Mouse (Mus musculus) midbrain, embryonic 11.5 days (tissue): ENCODE results near the gene Sh2d4b. TPM values are rescaled to one million over a fixed set of nuclear protein-coding genes. Genes with fewer than 3 reads are reported as not detected.

ENCODE experiments used
- ATAC-seq: fragments of 200-750 bp; cut with Nextera tagmentation; 2 replicates; pipeline ENCODE4 v1.8.0; 2017; ENCODE audit warnings: moderate TSS enrichment, moderate library complexity; ENCODE audit not compliant: low FRiP score
- DNase-seq: peaks from one replicate; pipeline ENCODE4 v3.0.0; 2015; ENCODE audit warnings: low spot score; ENCODE audit errors: missing footprints
- H3K27ac ChIP-seq: fragments of 300-500 bp; sonication (generic); 2 replicates; pipeline ENCODE4 v1.5.1; 2014; ENCODE audit warnings: low read depth, low read length
- H3K27me3 ChIP-seq: fragments of 300-500 bp; sonication (generic); 2 replicates; pipeline ENCODE4 v1.6.1; 2014; ENCODE audit warnings: mild to moderate bottlenecking, low read length, moderate library complexity, mixed read lengths; ENCODE audit not compliant: control insufficient read depth, insufficient read depth
- H3K36me3 ChIP-seq: fragments of 300-500 bp; sonication (generic); 2 replicates; pipeline ENCODE4 v1.6.1; 2014; ENCODE audit warnings: mild to moderate bottlenecking, low read length, moderate library complexity, mixed read lengths; ENCODE audit not compliant: control insufficient read depth, insufficient read depth
- H3K4me1 ChIP-seq: fragments of 300-500 bp; sonication (generic); 2 replicates; pipeline ENCODE4 v1.6.1; 2014; ENCODE audit warnings: low read length; ENCODE audit not compliant: control insufficient read depth, insufficient read depth
- H3K4me2 ChIP-seq: fragments of 300-500 bp; sonication (generic); 2 replicates; pipeline ENCODE4 v1.6.1; 2014; ENCODE audit warnings: mild to moderate bottlenecking, moderate library complexity
- H3K4me3 ChIP-seq: fragments of 300-500 bp; sonication (generic); 2 replicates; pipeline ENCODE4 v1.5.1; 2014; ENCODE audit warnings: low read depth, low read length
- H3K9ac ChIP-seq: fragments of 300-500 bp; sonication (generic); 2 replicates; pipeline ENCODE4 v1.6.1; 2014; ENCODE audit warnings: low read length
- H3K9me3 ChIP-seq: fragments of 300-500 bp; sonication (generic); 2 replicates; pipeline ENCODE4 v1.6.1; 2016; ENCODE audit warnings: low read length; ENCODE audit not compliant: control insufficient read depth
- WGBS: fragments of 180-500 bp; shearing (Covaris S2); extraction: QIAGEN DNeasy Blood & Tissue Kit; methylation state at CpG from one replicate; pipeline ENCODE4 v1.1.7; 2014; 5-methylcytosine and 5-hydroxymethylcytosine counted together
- polyA plus RNA-seq: library from polyadenylated mRNA; unstranded; fragments of >200 nt; fragmentation: Nextera tagmentation; extraction: Ambion mirVana; gene quantifications from 2 replicates; pipeline ENCODE4 v1.2.1, GENCODE M21; 2014

Gene Sh2d4b
- polyA plus RNA-seq, 1 experiment from 2014 or later: 0.78 TPM

GRCm38 (mm10) chr14:40929943-40930342 is 36.9 kb upstream of the Sh2d4b start:
- no peak for ATAC-seq
- no peaks in the 10 kb centered on the region for H3K36me3 ChIP-seq

GRCm38 (mm10) chr14:40928897-40929296 is 35.8 kb upstream of the Sh2d4b start:
- Histone ChIP-seq H3K4me2 (no peak overlapping the region), H3K27ac (no peak overlapping the region), H3K36me3 (no peaks in the 10 kb centered on the region), H3K27me3 (no peaks in the 10 kb centered on the region), H3K9ac (no peak overlapping the region), H3K9me3 (no peaks in the 10 kb centered on the region), H3K4me1 (peaks cover 5% of the 10 kb centered on the region; the same call in 1 of the 2 replicates), H3K4me3 (no peak overlapping the region)
- 86% methylated on average over 5 of the region's 5 CpGs for WGBS
- DNase-seq (no peak), ATAC-seq (no peak)

More at GRCm38 (mm10) chr14:40929943-40930342, 36.9 kb upstream of the Sh2d4b start:
- Histone ChIP-seq H3K27ac (no peak overlapping the region), H3K4me3 (no peak overlapping the region), H3K4me1 (peaks cover 5% of the 10 kb centered on the region; the same call in 1 of the 2 replicates), H3K9me3 (no peaks in the 10 kb centered on the region), H3K9ac (no peak overlapping the region), H3K27me3 (no peaks in the 10 kb centered on the region), H3K4me2 (no peak overlapping the region)
- DNase-seq: no peak
- 92% methylated on average over 2 of the region's 2 CpGs for WGBS

- Histone ChIP-seq H3K4me3 (no peak overlapping the region), H3K4me1 (peaks cover 2% of the 10 kb centered on the region; the same call in 1 of the 2 replicates), H3K9ac (no peak overlapping the region), H3K27ac (no peak overlapping the region), H3K9me3 (no peaks in the 10 kb centered on the region), H3K36me3 (no peaks in the 10 kb centered on the region; the same call in 1 of the 2 replicates), H3K27me3 (no peaks in the 10 kb centered on the region), H3K4me2 (no peak overlapping the region)
- 85% methylated on average over 2 of the region's 2 CpGs for WGBS
- ATAC-seq (no peak), DNase-seq (no peak)
Observed at GRCm38 (mm10) chr14:40927041-40927440, 34.0 kb upstream of the Sh2d4b start.

- no peak overlapping the region for H3K27ac ChIP-seq
- WGBS: 80% methylated on average over 10 of the region's 10 CpGs
- no peaks in the 10 kb centered on the region for H3K4me1 ChIP-seq
- no peak overlapping the region for H3K9ac ChIP-seq
- no peak overlapping the region for H3K4me2 ChIP-seq
- H3K4me3 ChIP-seq: no peak overlapping the region
- no peaks in the 10 kb centered on the region; the same call in 1 of the 2 replicates for H3K36me3 ChIP-seq
- ATAC-seq: no peak; the same call in 1 of the 2 replicates
- DNase-seq: no peak
- H3K27me3 ChIP-seq: no peaks in the 10 kb centered on the region
- H3K9me3 ChIP-seq: no peaks in the 10 kb centered on the region
Observed at GRCm38 (mm10) chr14:40924378-40925113, 31.5 kb upstream of the Sh2d4b start.

- H3K4me3 ChIP-seq: no peak overlapping the region
- no peaks in the 10 kb centered on the region for H3K4me1 ChIP-seq
- no peaks in the 10 kb centered on the region; the same call in 1 of the 2 replicates for H3K36me3 ChIP-seq
- no peak overlapping the region for H3K27ac ChIP-seq
- H3K9me3 ChIP-seq: no peaks in the 10 kb centered on the region
- no peaks in the 10 kb centered on the region for H3K27me3 ChIP-seq
- no peak for DNase-seq
- no peak overlapping the region for H3K9ac ChIP-seq
- ATAC-seq: no peak
- WGBS: 100% methylated on average over 1 of the region's 1 CpGs
- no peak overlapping the region for H3K4me2 ChIP-seq
Observed at GRCm38 (mm10) chr14:40921241-40921640, 28.2 kb upstream of the Sh2d4b start.

GRCm38 (mm10) chr14:40919521-40919920 is 26.5 kb upstream of the Sh2d4b start:
- ATAC-seq (no peak), DNase-seq (no peak)
- no peak overlapping the region for H3K9ac ChIP-seq
- no peak overlapping the region for H3K4me3 ChIP-seq
- no peaks in the 10 kb centered on the region for H3K9me3 ChIP-seq
- H3K27ac ChIP-seq: no peak overlapping the region
- 89% methylated on average over 7 of the region's 7 CpGs for WGBS
- H3K4me1 ChIP-seq: no peaks in the 10 kb centered on the region
- H3K27me3 ChIP-seq: no peaks in the 10 kb centered on the region
- H3K4me2 ChIP-seq: no peak overlapping the region
- H3K36me3 ChIP-seq: peaks cover 2% of the 10 kb centered on the region

- Histone ChIP-seq H3K4me1 (no peaks in the 10 kb centered on the region), H3K4me3 (no peak overlapping the region), H3K9ac (no peak overlapping the region), H3K4me2 (no peak overlapping the region), H3K9me3 (no peaks in the 10 kb centered on the region), H3K27me3 (no peaks in the 10 kb centered on the region), H3K36me3 (peaks cover 5% of the 10 kb centered on the region), H3K27ac (no peak overlapping the region)
- ATAC-seq: 0 out of 2 replicates have a peak, but pooled peaks have one; percentile 6
- DNase-seq: no peak
- 68% methylated on average over 5 of the region's 7 CpGs for WGBS
Observed at GRCm38 (mm10) chr14:40918477-40918876, 25.4 kb upstream of the Sh2d4b start.

GRCm38 (mm10) chr14:40917632-40918031 is 24.6 kb upstream of the Sh2d4b start:
- peaks cover 8% of the 10 kb centered on the region for H3K36me3 ChIP-seq

GRCm38 (mm10) chr14:40916667-40917066 is 23.6 kb upstream of the Sh2d4b start:
- Histone ChIP-seq H3K36me3 (peaks cover 8% of the 10 kb centered on the region), H3K9ac (no peak overlapping the region), H3K4me3 (no peak overlapping the region), H3K27ac (no peak overlapping the region), H3K9me3 (no peaks in the 10 kb centered on the region), H3K4me1 (no peaks in the 10 kb centered on the region), H3K4me2 (no peak overlapping the region), H3K27me3 (no peaks in the 10 kb centered on the region)
- no peak for DNase-seq
- no peak for ATAC-seq
- 89% methylated on average over 15 of the region's 15 CpGs for WGBS

More at GRCm38 (mm10) chr14:40917632-40918031, 24.6 kb upstream of the Sh2d4b start:
- H3K27ac ChIP-seq: no peak overlapping the region
- 0% methylated on average over 1 of the region's 1 CpGs for WGBS
- no peak overlapping the region for H3K4me3 ChIP-seq
- peak; percentile 100 for DNase-seq
- peak; percentile 59 for ATAC-seq
- H3K27me3 ChIP-seq: no peaks in the 10 kb centered on the region
- H3K9ac ChIP-seq: no peak overlapping the region
- H3K9me3 ChIP-seq: no peaks in the 10 kb centered on the region
- no peak overlapping the region for H3K4me2 ChIP-seq
- no peaks in the 10 kb centered on the region for H3K4me1 ChIP-seq
